Mouse (Mus musculus): ENCODE measurements around the gene Lst1.

DNA sequence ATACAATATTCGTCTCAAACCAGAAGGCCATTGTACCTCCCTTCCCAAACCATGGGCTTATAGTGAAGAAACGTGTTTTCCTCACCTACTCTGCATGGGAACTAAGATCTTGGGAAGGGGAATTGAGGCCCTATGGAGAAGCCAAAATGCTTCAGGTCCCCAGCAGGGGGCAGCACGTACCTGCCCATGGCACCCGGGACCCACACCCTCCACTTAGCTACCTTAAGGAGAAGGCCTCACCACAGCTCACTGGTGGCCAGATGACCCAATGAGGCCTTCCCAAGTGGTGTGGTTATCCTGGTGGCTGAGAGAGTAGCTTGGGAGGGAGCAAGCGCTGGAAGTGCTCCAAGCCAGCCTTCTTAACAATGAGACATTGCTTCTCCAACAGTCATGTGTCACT lies 9.7 kb downstream of the Lst1 start:
- peak; percentile 74 for TF ChIP-seq CTCF (IDR thresholded peaks at IDR 0.05; ENCODE audit: extremely low read depth, insufficient read depth, low read length)
- TF ChIP-seq POLR2A (IDR thresholded peaks at IDR 0.05; ENCODE audit: extremely low read depth, insufficient read depth, low read length): no peak

Data from cortical plate, adult 2 months (tissue).